Mouse (Mus musculus): ENCODE measurements at regions not wholly inside any gene's neighbourhood (a gene's known extent, or its start where the extent isn't known, plus 50 kb on each side); places are given as distances from the start of the nearest gene placed in this dataset.

DNA sequence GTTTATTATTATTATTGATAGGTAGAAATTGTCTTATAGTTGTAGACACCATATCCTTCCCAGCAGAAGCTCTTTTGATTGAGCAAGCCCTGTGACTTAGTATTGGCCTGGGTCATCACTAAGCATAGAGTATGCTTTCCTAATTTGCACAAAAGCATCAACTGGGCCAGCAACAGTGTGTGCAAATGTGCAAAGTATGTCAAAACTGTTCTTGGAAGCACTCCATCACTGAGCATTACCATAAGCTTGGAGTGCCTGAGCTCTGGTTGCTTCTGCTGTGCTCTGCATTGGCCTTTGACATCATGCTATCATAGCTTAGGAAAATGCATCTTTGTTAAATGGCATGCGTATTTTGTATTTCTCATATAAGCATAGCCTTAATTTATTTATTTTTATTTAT lies 220.7 kb upstream of the Pou3f3 start:
- DNase-seq = no peak

DNA sequence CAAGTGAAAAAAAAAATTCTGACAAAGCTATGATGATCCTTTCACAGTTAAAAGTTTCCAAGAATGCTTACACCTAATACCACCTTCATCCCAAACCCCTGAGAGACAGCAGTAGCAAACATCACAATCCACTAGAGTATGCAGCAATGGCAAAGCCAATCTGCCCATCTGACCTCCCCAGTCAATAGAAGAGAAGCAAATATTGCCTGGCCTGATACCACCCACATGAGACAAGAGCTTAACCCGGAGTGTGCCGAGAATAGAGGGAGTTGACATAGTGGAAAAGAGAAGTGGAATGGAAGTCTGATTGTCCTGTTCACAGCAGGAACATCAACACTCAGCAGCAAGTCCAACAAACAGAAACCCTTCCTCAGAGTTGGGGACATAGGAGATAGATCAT lies 219.9 kb upstream of the Pou3f3 start:
- DNase-seq = no peak

DNA sequence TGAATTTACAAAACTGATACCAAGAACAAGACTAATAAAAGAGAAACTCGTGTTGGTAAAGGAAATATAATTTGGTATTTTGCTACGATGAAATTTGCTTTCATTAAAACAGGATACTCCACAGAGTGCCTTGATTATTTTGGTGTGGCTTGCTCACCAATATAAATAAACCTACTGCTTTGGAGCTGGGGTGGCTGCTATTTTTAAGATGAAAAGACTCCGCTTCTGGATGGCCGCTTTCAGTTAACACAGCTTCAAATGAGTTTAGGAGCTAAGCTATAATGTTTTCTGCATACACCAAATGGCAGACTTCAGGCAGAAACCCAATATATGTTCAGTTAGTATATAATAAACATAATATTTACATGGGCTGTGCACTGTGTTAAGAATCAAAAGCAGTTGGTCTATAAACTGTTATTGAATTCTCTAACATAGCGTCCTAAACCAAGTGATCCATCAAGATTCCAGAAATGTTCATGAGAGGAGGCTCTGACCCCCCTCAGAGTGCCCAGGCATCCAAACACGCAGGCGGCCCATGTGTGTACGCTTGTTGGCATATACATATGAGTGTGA lies 215.1 kb upstream of the Pou3f3 start:
- DNase-seq = no peak

DNA sequence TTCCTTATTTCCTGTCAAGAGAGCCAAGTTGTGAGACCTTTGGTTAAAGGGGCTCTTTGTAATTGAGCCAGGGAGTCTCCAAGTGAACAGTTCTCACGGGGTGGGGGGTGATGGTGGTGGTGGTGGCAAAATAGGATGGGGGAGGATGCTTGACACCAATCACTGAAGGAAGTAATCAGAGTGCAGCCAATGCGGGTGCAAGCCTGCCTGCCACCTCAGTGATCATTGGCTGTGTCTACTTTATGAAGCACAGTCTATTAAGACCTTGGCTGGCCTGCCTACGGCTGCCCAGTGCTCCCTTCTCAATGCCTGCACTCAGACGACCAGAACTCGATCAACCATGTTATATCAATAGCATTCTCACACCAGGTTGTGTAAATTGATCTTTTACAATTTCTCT lies 206.0 kb upstream of the Pou3f3 start:
- no peak for DNase-seq

DNA sequence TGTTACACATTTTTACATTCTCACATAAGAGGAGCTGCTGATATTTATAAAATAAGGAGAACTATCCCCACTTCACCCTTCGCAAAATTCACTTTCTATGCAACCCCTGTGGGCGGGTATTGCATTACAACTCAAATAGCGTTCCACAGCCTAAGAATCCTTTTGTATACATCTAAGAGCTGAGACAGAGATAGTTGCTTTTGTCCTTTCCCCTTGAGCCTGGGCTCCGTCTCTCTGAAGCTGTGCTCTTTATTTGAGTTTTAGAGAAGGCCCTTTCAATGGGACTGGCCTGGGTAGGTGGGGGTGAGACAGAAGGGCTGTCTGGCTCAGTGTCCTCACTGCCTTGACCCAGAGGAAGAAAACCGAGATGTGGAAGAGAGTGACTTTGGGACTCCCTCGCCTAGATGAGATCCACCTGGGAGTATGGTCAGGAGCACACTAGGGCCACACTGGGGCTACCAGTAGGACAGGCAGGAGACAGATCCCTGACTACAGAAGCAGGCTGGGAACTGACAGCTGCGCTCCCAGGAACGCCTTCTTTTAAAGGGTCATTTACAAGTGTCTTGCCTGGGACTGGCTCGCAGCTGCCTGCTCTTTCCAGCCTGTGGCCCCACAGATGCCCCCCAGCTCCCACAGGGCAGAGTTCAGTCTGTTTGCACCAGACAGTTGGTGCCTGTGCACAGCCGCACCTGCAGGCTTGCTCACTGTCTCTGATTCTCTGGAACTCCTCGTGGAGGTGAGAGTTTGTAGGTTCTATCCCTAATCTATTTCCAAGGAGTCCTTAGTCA lies 204.5 kb upstream of the Pou3f3 start:
- DNase-seq = no peak

DNA sequence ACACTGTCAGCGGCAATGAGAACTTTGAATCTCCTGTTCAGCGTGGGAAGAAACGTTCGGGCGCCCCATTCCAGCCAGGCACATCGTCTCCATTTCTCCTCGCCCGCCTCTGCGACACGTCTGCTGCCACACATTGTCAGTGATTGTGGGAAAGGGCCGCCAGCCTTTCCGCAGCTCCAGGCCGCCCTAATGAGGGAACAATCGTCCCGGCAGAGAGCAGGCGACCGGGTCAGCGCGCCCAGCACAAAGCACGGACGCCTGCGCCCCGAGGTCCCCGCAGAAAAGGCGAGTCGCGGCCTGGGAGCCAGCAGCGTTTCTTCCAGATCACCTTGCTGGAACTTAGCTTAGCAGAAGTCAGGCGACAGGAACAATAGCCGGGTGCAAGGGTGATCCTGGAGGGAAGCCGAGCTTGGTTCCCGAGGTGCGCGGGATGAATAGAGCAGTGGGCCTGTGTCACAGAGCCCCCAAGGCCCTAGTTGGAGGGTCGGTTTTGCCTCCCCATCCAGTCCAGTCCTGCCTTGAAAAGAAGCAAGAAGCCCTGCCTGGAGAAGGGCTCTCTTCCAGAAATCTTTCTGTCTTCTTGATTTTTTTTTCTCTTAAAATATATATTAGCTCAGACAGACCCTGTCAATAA lies 203.8 kb upstream of the Pou3f3 start:
- DNase-seq = no peak

DNA sequence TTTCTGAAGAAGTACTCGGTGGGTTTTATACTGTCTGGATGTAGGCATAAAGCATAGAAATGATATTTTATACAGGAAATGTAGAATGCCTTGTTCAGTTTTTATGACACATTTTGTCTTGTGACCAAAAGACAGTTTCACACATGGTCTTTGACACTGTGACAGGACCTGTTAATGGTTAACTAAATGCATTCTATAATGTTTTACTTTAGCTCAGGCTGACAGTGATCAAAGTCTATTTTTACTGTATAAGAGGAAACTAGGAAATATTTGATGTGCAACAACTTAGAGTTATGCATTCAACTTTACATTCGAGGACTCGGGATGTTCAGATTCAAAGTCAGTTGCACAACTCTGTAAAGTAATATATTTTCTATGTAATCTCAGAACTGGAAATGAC lies 199.5 kb upstream of the Pou3f3 start:
- no peak for DNase-seq

DNA sequence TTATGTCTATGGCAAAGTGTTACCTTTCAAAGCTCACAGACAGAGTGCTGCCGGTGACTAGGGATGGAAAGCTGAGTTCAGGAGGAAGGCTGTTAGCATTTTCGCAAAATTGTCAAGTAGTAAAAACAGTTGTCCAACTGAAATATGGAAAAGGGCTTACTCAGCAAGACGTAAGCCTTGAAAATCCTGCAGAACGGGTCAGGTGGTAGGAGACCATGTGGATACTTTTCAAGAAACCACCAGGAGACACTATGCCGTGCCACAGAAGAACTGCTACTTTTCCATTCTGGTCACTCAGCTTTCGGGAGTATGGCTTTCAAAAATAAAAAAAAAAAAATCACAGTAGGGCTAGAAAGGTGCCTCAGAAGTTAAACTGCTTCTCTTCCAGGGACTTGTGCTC lies 199.1 kb upstream of the Pou3f3 start:
- DNase-seq = no peak

DNA sequence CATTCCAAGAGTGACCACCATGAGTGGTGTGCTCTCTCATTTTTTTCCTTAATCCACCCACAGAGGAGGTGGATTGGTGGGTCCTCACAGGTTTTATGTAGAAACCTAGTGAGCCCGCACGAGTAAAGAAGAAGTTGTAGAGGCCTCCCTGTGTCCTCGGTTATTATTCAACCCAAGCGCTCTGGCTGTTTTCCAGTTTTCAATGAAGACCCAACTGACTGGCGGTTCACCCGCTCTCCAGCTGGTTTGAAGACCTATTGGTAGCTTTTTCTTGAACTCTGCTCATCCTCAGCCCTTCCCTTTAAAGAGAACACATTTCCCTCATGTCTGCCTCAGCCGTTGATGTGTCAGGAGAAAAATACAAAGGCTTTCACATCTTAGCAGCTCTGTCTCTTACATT lies 196.7 kb upstream of the Pou3f3 start:
- DNase-seq = no peak

DNA sequence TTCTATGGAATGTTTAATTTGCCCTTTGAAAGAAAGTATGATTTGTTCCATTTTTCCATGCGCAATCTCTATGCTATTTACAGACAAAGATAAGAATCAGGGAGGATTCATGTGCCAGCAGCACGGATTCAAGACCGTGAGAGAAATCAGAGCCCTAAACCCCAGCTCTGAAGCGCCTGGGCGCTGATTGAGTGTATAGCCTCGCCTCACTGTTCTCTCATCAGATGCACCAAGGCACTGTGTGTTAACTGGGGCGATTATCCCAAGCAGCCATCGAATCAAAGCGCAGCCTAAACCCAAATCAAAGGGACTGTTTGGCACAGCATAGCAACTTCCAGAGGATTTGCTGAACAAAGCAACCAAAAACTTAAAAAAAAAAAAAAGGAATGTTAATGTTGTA lies 191.1 kb upstream of the Pou3f3 start:
- no peak for DNase-seq

DNA sequence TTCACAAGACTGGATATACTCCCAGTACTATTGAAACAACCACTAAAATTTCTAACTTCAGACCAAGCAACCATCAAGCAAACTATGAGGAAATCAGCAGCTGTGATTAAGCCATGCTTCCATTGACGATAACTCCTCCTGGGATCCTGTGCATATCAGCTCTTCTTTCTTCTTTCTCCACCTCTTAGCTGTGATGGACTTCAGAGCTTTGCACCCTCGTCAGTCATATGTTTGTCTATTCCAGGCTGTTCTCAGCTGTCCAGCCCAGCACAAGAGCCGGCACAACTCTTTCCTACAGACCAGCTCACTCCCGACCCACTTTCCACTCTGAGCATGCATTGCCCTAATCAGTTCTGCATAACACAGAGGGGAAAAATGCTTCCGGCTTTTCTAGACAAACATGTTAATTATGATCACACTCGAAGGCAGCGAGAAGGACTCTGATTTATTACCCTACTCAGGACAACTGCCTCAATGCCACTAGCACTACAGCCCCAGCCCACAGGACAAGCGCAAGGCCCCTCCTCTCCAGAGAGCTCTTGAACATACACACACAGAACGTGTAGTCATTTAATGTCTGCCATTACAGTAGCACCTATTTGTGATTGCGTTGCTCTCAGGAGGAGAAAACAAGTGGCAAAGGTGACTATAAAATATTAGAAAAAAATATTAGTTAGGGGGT lies 190.4 kb upstream of the Pou3f3 start:
- no peak for DNase-seq

DNA sequence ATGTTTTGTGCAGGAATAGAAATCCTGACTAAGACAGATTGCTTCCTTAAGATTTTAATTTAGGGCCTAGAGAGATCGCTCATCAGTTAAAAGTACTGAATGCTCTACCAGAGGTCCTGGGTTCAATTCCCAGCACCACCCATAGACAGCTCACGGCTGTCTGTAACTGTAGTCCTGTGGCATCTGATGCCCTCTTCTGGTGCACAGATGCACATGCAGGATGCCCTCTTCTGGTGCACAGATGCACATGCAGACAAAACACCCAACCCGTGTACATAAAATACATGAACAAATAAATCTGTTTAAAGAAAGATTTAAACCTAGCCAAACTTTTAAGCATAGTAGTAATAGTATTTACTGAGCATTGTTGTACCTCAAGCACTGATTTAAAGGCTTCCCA lies 181.2 kb upstream of the Pou3f3 start:
- DNase-seq = no peak

DNA sequence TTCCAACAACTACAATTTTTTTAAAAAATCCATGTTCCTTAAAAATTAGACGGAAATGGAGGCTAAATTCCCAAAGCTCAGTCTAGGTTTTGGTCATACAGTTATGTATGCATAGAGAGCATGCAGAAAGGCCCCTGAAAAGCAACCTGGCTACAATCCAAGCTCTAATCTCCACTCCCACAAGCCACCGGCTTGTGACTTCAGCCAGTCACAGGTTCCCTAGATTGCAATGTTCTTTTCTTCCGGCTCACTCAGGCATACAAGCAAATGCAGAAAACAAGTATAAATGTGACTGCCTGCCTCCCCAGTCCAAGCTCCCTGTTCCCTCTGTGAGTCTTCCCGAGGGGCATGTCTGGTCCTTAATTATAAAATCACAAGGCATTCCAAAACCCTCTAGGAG lies 171.2 kb upstream of the Pou3f3 start:
- DNase-seq = no peak

DNA sequence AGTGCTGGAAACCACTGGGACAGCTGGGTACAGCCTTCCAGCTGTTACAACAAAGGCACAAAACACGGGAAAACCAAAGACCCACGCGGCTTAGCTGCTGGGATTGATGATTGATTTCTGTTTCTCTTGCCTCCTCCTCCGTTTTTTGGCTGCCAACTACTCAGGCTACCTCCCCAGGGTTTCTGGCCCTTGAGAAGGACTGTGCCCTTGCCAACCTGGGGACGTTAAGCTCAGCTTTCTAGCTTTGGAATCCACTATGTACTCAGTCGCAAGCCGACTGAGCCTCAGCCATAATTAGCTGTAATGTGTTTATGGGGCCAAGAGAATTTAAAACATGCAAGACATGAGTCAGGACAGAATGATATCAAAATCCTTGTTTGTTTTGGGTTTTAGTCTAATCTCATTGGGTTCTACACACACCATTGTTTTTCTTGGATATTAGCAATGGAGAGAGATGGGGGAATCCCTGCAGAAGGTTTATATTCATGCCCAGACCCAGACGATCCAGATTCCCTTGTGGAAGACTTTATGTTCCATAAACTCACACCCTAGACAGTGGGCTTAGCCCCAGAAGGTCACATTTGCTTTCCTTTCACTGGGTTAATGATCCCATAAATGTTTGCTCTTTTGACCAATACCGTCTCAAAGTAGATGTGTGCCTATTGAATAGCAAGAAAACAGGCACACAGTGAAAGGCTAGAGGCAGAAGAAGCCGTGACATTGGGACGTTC lies 167.7 kb upstream of the Pou3f3 start:
- no peak for DNase-seq

DNA sequence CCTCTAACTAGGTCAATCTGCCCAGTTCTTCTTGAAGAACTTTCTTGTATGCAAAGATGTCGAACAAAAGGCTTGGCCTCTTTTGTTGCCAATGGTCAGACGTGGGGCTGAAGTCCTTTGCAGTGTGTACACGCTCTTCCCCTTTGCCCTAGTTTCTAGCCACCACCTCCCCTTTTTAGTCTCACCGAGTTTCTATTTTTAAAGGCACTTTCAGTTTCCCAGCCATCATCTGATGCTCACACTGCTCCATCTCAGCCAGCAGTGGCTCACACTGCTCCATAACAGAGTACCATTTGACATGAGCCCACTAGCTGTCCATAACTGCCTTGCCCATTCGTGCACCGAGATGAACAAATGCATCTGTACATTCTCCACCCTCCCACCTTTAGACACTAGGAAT lies 162.7 kb upstream of the Pou3f3 start:
- no peak for DNase-seq

DNA sequence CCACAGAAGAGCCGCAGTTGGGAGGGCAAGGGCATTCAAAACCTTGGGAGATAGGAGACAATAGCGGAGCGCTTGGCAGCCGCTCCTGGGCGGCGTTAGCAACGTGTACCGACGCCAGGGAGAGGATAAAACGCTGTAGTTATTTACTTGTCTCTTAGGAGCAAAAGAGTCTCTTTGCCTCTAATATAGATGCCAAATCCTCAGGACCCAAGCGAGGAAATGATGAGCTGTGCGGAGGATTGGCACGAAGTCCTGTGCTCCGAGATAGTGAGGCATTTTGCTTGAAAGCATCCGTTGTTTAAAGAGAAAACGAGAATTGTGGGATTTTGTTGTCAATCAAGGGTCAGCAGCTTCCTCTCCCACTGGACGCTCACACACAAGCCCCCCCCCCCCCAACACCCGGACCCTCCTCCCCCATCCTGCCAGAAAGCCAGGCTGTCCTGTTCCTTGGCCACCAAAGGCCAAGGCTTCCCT lies 156.5 kb upstream of the Pou3f3 start:
- DNase-seq = no peak

DNA sequence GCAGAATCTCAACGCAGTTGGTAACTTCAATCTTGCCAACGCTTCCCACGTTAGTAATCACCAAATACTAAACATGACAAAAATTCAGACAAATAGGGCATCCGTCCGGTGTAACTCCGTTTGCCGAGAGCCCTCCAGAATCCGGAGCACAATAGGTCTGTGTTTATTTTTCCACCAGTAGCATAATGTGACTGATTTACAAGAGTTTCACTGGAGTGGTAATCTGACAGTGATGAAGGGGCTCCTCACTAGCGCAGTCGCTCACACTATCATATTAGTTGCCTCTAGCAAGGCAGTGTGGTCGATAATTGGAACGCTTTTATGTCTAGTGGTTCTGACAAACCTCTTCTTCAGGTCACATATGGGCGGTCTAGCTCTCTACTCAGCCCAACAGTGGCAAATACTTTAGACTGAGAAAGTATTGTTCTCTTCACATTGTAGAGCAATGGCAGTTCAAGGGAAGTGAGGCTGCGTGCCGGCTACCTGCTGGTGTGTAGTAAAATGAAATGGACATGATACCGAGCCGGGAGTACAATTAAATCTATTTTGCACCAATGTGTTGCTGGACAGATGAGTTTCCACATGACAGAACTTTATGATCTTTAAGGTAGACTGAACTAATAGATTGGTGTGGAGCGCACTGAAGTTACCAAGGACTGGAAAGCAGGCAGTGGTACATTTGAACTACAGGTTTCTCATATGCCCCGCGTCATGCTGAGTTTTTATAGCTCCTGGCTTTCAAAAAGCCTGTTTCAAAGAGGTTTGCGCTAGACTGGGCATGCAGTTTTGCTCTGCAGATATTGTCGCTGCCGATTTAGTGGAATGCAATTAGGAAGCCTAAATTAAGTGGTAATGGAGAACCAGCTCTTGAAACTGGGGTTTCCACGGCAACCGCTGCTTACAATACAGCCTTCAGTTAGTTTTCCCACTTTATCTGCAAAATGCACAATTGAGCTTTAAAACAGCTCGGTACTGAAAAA lies 155.7 kb upstream of the Pou3f3 start:
- no peak for DNase-seq

DNA sequence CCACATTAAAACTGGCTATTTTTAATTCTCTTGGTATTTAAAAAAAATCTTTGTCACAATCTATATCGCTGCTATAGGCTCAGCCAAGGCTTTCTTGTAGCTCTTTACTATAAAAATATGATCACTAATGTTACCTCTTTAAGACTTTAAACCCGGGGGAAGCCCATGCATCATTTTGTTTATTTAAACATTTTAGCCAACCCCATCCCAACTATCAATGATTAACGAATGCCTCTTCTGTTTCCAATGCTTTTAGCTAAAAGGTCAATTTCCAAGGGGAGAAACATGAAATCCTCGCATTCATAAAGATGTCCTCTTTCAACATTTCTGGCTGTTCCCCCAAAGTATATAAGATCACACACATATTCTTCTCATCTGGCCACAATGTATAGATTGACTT lies 153.6 kb upstream of the Pou3f3 start:
- no peak for DNase-seq

DNA sequence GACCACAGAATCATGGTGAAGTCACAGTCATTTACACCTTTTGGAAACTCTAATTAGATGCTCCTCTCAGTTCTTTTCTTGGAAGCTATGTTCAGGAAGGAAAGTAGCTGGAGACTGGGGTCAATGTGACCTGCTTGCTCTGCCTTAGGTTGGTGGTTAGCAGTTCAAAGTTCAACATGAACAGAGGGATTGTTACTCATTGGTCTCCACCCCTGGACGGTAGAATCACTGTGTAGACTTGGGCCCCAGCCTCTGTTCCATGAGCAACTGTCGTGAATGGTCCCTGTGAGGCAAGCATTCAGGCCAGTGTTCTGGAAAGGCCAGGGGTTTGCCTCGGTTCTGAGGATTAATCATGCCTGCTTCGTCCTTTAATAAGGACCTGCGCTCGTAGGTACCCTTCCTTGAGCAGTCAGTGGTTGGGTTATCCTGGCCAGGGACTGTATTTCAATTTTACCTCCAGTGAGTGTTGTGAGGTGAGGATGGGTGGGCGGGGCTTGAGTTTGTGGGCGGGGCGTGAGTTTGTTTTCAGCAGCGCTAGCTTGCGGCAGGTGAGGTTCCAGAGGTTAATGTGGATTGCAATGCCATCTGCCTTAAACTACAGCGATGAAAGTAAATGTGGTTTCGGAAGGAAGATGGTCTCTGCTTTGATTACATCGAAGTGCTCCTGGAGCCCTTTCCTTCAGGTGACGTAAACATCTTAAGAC lies 152.6 kb upstream of the Pou3f3 start:
- DNase-seq = no peak

DNA sequence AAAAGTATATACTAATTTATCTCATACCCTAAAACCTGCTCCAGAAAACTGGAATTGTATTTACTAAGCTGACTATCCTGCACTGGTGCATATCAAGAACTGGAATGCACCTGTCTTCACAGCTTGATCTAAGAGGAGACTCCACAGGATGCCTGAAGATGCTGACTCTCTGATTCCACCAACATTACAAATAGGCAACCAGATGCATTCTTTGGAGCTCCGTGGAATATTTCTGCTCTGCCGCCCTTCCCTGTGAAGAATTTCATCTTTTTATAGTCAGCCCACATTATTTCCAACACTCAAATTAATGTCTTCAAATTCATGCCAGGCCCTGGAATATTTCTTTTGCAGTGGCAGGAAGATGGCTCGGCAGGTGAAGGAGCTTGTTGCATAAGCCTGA lies 148.7 kb upstream of the Pou3f3 start:
- DNase-seq = no peak

DNA sequence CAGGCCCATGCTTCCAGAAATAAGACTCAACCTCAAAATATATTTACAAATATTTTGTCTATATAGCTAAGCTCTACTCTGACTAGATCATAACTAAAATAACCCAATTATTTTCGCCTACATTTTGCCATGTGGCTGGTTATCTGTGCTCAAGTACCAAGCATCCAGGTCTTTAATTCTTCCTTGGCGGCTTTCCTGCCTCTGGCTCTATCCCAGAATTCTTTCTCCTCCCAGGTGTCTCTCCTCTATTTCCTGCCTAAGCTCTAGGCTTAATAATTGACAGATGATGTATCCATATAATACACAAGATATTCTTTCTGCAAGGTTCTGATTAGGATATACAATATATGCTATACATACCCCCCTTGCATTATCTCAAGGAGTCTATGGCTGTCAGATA lies 138.3 kb upstream of the Pou3f3 start:
- DNase-seq = no peak

All from adrenal gland, adult 8-10 months (tissue).